Mouse (Mus musculus) gastrocnemius, adult 2 months (tissue): ENCODE results near the gene Tmem243. TPM values are rescaled to one million over a fixed set of nuclear protein-coding genes. Genes with fewer than 3 reads are reported as not detected.
A peak's percentile ranks its signal among the peaks of the same experiment; 100 is the strongest.

Source experiments
- DNase-seq: peaks from one replicate; pipeline ENCODE4 v3.0.0; 2022
- H3K27ac ChIP-seq: fragments of 200-600 bp; 2 replicates; pipeline ENCODE4 v1.8.1; 2022; ENCODE audit warnings: mild to moderate bottlenecking
- H3K4me3 ChIP-seq: fragments of 200-600 bp; 2 replicates; pipeline ENCODE4 v1.8.1; 2022; ENCODE audit warnings: mild to moderate bottlenecking, moderate library complexity
- CTCF ChIP-seq: fragments of 200-600 bp; IDR thresholded peaks from 2 replicates; pipeline ENCODE4 v1.8.1; 2022; ENCODE audit warnings: antibody characterized with exemption, mild to moderate bottlenecking, moderate library complexity
- intact Hi-C: fragments of 180-260 bp; cut with DNase I; formaldehyde crosslinking; loops from one replicate; pipeline ENCODE4 v1.15.1; 2025
- total RNA-seq, 2 experiments: library from RNA; stranded (reverse); gene quantifications; 2 replicates each; pipeline ENCODE4 v1.2.3; 2021

Tmem243 gene
- total RNA-seq, 2 experiments from 2014 or later, result 7.5 to 9.5 TPM

DNA sequence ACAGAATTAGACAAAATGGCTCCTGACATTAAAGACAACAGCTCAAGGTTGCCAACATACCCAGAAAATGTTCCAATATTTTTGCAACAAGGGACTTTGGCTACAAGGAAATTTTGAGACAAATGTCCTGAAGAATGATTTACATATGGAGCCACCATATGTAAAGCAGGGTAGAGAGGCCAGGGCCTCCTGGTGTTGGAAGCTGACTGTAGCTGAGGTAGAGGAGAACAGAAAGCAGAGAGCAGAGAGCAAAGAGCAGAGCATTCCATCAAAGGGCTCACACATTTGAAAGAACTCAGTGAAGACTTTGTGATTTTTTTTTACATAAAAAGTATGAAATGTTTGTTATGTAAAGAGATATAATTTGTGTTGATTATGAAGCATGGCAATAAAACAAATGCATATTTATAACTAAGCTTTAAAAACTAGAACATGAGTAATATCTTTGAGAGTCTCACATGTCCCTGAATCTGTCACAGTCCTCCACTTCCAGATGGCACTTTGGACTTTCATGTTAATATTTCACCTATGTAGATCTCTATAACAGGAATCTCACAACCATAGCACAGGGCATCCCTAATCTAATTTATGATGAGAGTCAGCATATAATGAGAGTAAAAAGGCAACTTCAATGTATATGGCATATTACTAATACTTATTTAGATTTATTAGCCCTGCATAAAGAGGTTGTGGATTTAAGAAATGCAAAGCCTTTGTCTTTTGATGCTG is 20.5 kb upstream of the Tmem243 start:
- no peak for TF ChIP-seq CTCF
- Histone ChIP-seq H3K4me3 (no peak overlapping the region), H3K27ac (no peak overlapping the region)
- no peak for DNase-seq
- intact Hi-C loops, result no loop called here

DNA sequence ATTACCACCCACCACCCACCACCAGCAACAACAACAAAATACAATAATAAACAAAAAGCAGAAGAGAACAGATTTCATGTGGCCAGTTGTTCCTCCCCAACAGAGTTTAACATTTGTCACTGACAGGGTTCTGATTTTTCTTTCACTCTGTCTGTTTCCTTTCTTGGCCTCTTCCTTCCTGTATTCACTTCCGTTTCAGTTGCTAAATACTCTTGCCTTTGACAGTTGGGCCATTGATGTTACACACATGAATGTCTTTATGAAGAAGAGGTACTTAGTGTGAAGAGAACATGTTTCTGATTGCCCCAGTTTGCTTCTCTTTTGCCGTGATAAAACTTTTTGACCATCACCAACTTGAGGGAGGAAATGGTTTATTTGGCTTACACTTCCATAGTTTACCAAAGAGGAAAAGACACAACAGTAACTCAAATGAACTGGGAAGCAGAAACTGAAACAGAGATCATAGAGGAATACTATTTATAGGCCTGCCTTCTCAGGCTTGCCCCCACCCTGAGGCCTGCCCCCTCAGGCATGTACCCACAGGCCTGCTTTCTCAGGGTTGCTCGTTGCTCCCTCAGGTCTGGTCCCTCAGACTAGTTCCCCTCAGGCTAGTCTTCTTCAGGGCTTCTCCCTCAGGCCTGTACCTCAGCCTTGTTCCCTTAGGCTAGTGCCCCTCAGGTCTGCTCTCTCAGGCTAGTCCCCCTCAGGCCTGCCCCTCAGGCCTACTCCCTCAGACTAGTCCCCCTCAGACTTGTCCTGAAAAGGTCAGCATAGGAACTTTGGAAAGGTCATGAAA is 13.3 kb upstream of the Tmem243 start:
- intact Hi-C loops, result no loop called here
- TF ChIP-seq CTCF, result no peak
- no peak overlapping the region for H3K4me3 ChIP-seq
- no peak for DNase-seq
- H3K27ac ChIP-seq, result no peak overlapping the region

DNA sequence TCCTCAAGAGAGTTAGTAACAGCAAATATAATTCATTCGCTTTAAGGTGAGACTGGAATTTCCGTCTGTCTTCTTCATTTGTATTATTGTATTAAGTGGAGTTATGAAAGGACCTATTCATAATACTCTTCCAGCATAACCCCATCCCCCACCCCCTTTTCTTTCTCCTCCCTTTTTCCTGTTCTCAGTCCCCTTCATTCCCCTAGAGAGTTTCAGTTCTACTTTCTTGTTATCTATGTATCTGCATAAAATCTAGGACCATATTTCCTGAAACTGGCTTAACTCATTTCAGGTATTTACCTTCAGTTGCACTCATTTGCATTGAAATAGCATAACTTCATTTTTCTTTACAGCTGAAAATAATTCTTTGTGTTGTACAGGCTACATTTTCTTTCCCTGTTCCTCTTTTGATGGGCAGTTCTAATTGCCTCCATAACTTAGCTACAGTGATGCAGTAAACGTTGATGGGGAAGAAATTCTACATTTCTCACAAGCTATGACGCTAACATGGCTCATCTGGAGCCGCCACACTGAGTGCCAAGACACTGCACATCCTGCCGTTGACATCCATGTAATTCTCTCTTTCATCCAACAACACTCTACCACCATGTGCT is 9.9 kb upstream of the Tmem243 start:
- H3K4me3 ChIP-seq, result no peak overlapping the region
- no peak for TF ChIP-seq CTCF
- intact Hi-C loops, result no loop called here
- DNase-seq, result no peak
- H3K27ac ChIP-seq, result no peak overlapping the region

DNA sequence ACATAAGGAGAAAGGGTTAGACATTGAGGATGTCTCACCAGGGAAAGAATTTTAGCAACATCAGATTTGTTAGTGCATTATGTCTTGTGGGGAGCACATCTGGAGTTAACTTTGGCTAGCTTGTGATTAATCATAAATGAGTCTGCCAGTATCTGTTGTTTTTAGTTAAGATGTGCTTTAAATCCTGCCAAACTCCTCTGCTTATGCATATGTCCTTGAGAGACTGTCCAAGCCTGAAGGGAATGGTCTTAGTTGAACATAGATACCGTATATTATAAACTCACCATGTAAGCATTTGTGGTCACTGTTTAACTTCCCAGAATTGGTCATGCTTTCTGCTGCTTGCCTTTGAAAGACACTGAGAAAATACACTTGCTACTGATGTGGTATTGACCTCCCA is 7.8 kb upstream of the Tmem243 start:
- no peak overlapping the region for H3K27ac ChIP-seq
- DNase-seq, result no peak
- intact Hi-C loops, result no loop called here
- TF ChIP-seq CTCF, result no peak
- no peak overlapping the region for H3K4me3 ChIP-seq

DNA sequence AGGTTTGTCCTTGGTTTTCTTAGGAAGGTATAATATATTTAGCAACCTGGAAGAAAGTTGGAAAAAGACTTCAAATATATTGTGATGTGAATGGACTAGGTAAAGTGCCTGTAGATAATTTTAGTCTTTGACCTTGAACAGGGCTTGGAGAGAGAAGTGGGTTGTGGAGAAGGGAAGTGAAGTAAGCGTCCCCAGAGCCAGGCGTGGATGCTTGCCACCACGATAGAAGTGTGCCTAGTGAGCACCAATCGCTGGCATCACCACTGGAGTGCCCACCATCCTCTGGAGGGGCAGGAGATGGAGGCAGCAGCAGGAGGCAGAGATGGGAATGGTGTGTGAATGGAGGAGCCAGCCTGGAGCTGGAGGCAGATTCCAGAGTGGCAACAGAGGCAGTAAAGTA is 7.0 kb upstream of the Tmem243 start:
- Histone ChIP-seq H3K4me3 (no peak overlapping the region), H3K27ac (no peak overlapping the region)
- intact Hi-C loops, result no loop called here
- TF ChIP-seq CTCF, result no peak
- DNase-seq, result no peak

DNA sequence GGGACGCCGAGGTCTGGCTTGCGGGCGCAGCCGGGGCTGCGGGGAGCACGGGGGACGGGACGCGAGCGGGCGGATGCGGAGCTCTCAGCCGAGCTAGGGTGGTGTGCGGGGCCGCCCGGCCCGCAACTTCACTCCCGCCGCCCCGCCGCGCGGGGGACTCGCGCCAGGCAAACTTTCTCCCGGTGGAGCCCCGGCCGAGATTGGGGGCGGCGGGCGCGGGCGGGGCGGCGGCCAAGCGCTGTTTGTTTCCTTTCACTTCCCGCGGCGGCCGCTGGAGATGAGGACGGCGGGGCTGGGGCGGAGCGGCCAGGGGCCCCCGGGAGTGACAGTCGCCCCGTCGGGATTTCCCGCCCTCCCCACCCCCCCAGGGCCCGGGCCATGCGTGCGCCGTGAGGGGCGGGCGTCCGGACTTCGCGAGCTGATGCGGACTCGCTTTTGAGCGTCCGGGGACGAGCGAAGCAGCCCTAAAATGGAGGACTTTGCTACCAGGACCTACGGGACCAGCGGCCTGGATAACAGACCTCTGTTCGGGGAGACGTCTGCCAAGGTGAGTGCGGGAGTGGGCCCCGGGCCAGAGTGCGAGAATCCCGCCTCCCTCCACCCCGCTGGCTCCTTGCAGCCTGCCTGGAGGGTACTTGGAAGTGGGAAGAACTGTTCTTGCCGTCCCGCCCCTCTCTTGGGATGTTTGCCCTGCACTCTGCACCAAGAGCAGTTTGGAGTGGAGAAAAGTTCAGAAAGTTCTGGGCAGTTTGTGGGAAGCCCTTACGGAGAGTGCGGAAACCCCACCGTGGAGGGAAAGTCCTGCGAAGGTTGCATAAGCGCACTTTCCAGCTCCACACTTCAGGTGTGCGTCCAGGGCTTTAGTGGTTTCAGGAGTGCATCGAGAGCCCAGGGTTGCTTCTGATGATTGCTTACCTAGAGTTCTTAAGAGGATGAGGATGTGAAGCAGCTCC is 657 bp downstream of the Tmem243 start:
- intact Hi-C loops, result loop anchor here (5.0 kb wide), 1 partner anchor 104 kb away; the partner anchor contains the start of gene Crot
- Histone ChIP-seq H3K27ac (peak overlapping the region; percentile 93), H3K4me3 (peak overlapping the region; percentile 99)
- peak; percentile 2; the same call in 1 of the 2 replicates for TF ChIP-seq CTCF
- DNase-seq, result peak; percentile 66

DNA sequence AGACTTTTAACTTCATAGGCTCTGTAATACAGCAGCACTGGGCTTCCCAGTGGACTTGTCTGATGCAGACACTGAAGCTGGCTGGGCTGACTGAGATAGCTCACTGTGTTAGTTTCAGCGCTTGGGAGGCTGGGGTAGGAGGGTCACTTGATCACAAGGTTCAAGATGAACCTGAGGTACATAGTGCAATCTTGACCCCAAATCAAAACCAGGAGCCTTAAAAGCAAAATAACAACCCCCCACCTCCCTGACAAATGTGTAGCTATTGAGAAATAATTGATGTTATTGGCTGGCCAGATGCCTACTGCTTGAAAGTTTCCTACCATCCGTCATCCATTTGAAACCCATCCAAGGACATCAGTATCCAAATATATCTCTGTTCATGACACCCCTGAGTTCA is 2.2 kb downstream of the Tmem243 start:
- no peak for TF ChIP-seq CTCF
- no peak overlapping the region; the same call in 1 of the 2 replicates for H3K4me3 ChIP-seq
- DNase-seq, result no peak
- H3K27ac ChIP-seq, result no peak overlapping the region
- intact Hi-C loops, result loop anchor here (5.0 kb wide), 1 partner anchor 105 kb away; the partner anchor contains the start of gene Crot

DNA sequence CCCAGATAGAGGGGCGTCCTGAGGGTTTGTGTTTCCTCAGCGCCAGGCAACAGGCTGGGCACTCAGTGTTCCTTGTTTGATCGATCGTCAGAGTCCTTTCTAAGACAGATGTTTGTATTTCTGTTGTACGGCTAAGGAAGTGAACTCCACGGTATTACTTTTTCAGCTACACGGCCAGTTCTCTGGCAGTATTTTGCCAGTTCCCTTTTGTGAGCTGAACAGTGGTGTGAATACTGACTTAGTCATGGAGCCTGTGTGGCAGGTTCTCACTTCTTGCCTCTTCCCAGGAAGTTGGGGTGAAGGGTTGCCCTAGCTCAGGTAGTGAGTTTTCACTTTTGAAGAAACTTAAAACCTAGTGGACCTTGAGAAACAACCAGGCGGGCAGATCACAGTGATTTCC is 3.5 kb downstream of the Tmem243 start:
- Histone ChIP-seq H3K27ac (no peak overlapping the region), H3K4me3 (no peak overlapping the region)
- TF ChIP-seq CTCF, result no peak
- DNase-seq, result no peak
- intact Hi-C loops, result loop anchor here (5.0 kb wide), 1 partner anchor 107 kb away; the partner anchor contains the start of gene Crot

DNA sequence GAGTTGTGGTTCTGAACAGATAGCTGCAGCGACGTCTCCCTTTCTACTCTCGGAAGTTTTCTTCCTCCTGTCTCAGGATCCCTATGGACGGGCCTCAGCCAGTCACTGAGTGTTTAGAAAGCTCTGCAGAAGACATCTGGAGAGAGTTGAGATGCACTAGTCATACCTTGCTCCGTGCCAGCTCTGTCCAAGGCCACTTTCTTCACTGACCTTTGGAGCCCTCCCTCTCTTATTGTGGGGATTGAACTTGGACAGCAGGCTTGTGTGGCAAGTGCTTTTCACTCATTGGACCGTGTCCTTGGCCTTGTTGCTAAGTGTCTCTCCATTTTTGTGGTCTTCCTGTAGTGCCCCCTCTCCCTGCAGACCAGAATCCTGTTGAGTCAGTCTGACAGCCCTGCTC is 6.3 kb downstream of the Tmem243 start:
- H3K27ac ChIP-seq, result peak overlapping the region; percentile 40; the same call in 1 of the 2 replicates
- no peak overlapping the region for H3K4me3 ChIP-seq
- intact Hi-C loops, result no loop called here

DNA sequence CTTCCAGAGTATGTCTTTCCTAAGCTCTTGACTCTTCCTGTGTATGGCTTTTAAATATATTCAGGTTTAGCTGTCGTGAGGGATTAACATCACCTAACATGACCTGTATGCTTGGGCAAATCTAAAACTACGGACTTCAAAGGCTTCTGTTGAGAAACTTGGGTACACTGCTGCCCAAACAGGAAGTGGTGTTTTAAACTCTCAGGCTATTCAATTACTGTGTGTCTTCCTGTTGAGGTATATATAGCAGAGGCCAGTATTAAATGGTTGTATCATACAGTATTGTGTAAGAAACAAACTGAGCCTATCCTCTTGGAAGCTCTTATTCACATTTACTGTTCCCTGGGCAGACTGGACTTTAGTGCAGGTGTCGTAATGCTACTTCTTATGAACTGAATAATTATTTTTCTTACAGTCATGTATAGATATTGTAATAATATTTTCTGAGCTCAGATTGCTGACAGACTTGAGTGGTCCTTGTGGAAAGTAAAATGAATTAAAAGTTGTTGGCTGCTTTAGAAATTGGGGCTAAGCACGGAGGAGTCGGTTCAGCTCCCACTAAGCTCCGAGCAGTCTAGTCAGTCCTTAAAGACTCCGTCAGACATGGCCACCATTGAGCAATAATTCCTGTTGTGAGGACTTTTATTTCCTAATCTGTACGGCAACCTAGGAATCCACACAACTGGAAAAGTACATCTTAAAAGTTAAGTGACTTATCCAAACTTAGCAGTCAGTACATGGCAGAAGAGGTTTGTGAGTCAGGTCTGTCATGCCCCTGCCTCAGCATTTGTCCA is 7.0 kb downstream of the Tmem243 start:
- TF ChIP-seq CTCF, result no peak
- no peak for DNase-seq
- intact Hi-C loops, result no loop called here
- Histone ChIP-seq H3K27ac (peak overlapping the region; percentile 40; the same call in 1 of the 2 replicates), H3K4me3 (no peak overlapping the region)

More for the DNA sequence above, 6.3 kb downstream of the Tmem243 start:
- no peak for TF ChIP-seq CTCF
- DNase-seq, result no peak

DNA sequence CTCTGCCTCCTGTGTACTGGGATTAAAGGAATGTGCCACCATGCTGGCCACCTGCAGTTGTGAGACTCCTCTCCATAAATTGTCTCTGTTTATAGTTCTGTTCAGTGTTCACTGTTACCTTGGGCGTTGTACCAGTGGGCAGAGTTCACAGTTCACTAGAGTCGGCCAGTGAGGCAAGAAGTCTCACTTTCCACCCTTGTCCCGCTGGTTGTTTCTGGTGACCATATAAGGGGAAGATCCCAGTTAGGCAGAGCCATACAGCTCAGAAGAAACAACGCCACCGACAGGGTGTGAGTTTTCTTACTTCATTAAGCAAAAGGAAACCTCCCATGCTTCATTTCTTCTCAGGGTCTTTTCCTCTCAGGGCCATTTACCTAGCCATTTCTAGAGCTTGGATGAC is 8.0 kb downstream of the Tmem243 start:
- H3K27ac ChIP-seq, result no peak overlapping the region
- DNase-seq, result no peak
- no peak overlapping the region for H3K4me3 ChIP-seq
- intact Hi-C loops, result no loop called here
- TF ChIP-seq CTCF, result no peak
